Mouse (Mus musculus): Measurements from ENCODE around the gene Zmiz1.

GRCm38 (mm10) chr14:25560841-25561240, 101.9 kb downstream of the Zmiz1 start:
- no peak for TF ChIP-seq POLR2A (IDR thresholded peaks at IDR 0.05; ENCODE audit: borderline replicate concordance, extremely low read depth, low read depth, low read length)
- 0 out of 2 replicates have a peak, but pooled peaks have one; percentile 5 for TF ChIP-seq CTCF (IDR thresholded peaks at IDR 0.05; ENCODE audit: insufficient read depth, low read length)
